Mouse (Mus musculus): ENCODE measurements at regions not wholly inside any gene's neighbourhood (a gene's known extent, or its start where the extent isn't known, plus 50 kb on each side); places are given as distances from the start of the nearest gene placed in this dataset.
A peak's percentile ranks its signal among the peaks of the same experiment; 100 is the strongest.

DNA sequence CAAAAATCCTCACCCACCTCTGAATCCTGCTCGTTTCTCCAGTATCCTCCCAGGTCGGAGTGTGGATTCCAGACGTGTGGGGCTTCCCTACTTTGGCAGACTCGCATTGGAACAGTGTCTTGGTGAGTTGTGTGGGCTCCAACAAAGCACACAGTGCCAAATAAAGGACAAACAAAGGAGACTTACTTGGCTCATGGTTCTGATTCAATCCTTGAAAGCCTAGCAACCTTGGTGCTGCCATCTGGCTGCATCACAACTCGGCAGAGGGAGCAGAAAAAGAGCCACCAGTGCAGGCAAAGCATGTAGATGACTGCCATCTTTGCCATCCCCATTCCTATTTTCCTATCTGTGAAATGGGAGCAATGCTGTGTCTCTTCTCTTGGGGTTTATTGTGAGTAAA lies 64.0 kb downstream of the Il9r start:
- Histone ChIP-seq H3K27ac (no peak overlapping the region), H3K27me3 (ENCODE audit: low read depth, poor library complexity, severe bottlenecking) (0 out of 2 replicates have a peak, but pooled peaks cover 11% of the 10 kb centered on the region), H3K36me3 (no peaks in the 10 kb centered on the region), H3K4me1 (peaks cover 17% of the 10 kb centered on the region), H3K9me3 (replicated peaks) (no peaks in the 10 kb centered on the region), H3K4me3 (no peak overlapping the region)
- 82% methylated on average over 5 of the region's 5 CpGs for WGBS
- DNase-seq (ENCODE audit: low spot score) = no peak

DNA sequence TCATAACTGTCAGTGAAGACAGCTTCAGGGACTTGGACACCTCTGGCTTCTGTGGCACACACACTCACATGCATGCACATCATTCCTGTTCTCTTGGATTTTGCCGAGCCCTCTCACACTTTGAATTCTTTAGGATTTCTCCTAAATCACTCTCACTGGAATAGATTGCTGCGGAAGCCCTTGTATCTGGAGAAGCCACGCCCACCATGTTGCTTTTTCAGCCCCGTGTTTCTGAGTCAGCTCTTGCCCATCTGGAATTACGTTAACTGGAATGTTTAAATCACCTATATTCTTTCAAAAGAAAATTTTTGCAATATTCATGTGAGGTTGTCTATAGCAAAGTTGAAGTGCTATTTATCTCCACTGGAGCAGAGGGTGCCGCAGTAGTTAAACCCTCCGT lies 66.1 kb downstream of the Il9r start:
- no peaks in the 10 kb centered on the region for H3K36me3 ChIP-seq

DNA sequence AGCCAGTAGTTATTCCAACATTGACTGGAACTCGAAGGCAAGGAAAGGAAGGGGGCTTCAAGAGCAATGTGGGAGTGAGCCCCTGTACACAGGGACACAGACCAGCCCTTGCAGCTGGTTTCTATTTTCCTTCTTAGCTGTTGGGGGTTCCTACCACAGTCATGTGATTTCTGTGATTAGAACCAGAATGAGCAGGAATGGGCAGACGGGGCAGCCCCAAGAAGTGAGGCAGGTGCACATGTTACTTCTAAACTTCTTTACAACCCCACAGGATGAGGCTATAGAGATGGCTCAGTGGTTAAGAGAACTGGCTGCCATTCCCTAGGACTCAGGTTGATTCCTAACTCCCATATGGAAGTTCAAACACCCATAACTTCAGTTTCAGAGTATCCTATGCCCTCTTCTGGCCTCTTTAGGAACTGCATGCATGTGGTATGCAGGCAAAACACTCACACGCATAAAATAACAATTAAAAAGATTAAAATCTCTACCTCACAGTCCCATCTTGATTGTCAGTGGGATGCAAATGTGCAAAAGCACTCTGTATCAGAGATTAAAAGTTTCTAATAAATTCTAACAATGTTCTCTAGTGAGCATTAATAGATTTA lies 68.0 kb downstream of the Il9r start:
- Histone ChIP-seq H3K27ac (no peak overlapping the region), H3K4me1 (0 out of 2 replicates have a peak, but pooled peaks cover 5% of the 10 kb centered on the region), H3K4me3 (no peak overlapping the region), H3K9me3 (replicated peaks) (no peaks in the 10 kb centered on the region), H3K36me3 (no peaks in the 10 kb centered on the region), H3K27me3 (ENCODE audit: low read depth, poor library complexity, severe bottlenecking) (0 out of 2 replicates have a peak, but pooled peaks cover 2% of the 10 kb centered on the region)
- WGBS = 68% methylated on average over 3 of the region's 3 CpGs
- no peak for DNase-seq (ENCODE audit: low spot score)

More for the DNA sequence above, 66.1 kb downstream of the Il9r start:
- DNase-seq (ENCODE audit: low spot score) = no peak
- H3K27ac ChIP-seq = no peak overlapping the region
- 85% methylated on average over 7 of the region's 7 CpGs for WGBS
- H3K9me3 ChIP-seq (replicated peaks) = no peaks in the 10 kb centered on the region
- H3K4me3 ChIP-seq = no peak overlapping the region
- H3K4me1 ChIP-seq = peaks cover 16% of the 10 kb centered on the region
- H3K27me3 ChIP-seq (ENCODE audit: low read depth, poor library complexity, severe bottlenecking) = 0 out of 2 replicates have a peak, but pooled peaks cover 11% of the 10 kb centered on the region

DNA sequence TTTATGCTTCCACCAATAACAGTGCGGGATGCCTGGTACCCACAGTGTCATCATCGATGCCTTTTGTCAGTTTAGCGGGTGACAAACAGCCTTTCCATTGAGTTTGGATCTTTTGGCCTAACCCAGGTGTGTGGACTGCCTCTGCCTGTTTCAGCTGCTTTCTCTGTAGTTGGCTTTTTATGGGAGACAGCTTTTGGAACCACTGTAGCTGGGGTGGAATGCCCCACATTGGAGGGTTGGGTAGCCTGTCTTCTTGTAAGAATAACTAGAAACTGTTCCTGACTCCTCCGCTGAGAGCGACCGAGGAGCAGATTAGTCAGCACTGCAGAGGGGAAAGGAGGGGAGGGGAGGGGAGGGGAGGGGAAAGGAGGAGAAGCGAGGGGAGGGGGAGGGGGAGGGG lies 71.5 kb downstream of the Il9r start:
- no peak overlapping the region for H3K27ac ChIP-seq
- DNase-seq (ENCODE audit: low spot score) = no peak
- peaks cover 18% of the 10 kb centered on the region for H3K4me1 ChIP-seq
- no peaks in the 10 kb centered on the region for H3K9me3 ChIP-seq (replicated peaks)
- no peak overlapping the region for H3K4me3 ChIP-seq
- H3K27me3 ChIP-seq (ENCODE audit: low read depth, poor library complexity, severe bottlenecking) = no peaks in the 10 kb centered on the region
- 62% methylated on average over 7 of the region's 7 CpGs for WGBS
- no peaks in the 10 kb centered on the region for H3K36me3 ChIP-seq

DNA sequence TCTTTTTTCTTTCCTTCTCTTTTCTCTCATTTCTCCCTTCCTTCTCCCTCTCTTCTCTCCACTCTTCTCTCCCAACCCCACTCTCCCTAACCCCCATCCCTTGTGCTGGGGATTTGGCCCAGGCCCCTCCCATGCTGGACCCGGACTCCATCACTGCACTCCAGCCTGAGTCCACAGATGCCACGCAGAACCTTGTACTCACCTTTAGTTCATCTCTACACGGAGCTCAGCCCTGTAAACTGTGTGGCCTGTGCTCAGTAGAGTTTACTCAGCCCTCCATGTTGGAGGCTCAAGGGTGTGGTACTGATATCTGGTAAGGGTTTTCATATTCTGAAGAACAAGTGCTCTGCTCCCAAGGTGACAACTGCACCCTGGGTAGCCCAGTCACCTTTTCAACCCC lies 72.1 kb downstream of the Il9r start:
- Histone ChIP-seq H3K36me3 (no peaks in the 10 kb centered on the region), H3K27me3 (ENCODE audit: low read depth, poor library complexity, severe bottlenecking) (no peaks in the 10 kb centered on the region), H3K4me1 (peaks cover 18% of the 10 kb centered on the region), H3K4me3 (no peak overlapping the region), H3K9me3 (replicated peaks) (no peaks in the 10 kb centered on the region), H3K27ac (no peak overlapping the region)
- no peak for DNase-seq (ENCODE audit: low spot score)
- WGBS = 79% methylated on average over 3 of the region's 3 CpGs

DNA sequence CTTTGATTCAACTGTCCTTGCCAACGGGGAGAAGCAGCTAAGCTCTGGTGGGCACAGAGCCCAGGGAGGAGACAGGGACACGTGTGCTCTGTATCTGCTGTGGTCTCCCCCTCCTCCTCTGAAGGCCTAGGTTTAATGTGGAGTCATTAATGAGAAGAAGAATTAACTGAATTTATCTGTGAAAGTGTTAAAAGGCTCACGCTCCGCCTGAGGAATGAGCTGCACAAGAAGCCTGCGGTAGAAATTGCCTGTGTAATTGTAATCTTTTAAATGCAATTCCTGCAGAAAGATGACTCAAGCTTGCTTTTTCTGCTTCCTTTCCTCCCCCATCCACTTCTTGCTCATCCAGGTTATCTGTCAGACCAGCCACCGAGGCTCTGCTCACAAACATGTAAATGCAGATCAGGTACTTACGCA lies 72.7 kb downstream of the Il9r start:
- Histone ChIP-seq H3K27ac (no peak overlapping the region), H3K36me3 (no peaks in the 10 kb centered on the region), H3K4me3 (no peak overlapping the region), H3K4me1 (peaks cover 18% of the 10 kb centered on the region), H3K27me3 (ENCODE audit: low read depth, poor library complexity, severe bottlenecking) (no peaks in the 10 kb centered on the region), H3K9me3 (replicated peaks) (no peaks in the 10 kb centered on the region)
- 90% methylated on average over 7 of the region's 7 CpGs for WGBS
- DNase-seq (ENCODE audit: low spot score) = no peak

DNA sequence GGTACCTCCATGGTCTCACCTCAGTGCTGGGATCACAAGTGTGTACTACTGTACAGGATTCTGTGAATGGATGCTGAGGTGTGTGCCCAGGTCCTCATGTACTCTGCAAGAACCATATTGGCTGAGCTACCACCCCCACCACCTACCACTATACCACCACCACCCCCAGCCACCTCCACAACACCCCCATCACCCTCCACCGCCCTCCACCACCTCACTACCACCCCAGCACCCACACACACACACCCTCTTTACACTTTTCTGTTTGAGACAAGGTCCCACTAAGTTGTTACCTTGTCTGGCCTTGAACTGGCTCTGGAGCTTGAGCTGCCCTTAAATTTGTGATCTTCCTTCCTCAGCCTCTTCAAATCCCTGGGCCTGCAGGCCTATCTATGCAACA lies 73.3 kb downstream of the Il9r start:
- Histone ChIP-seq H3K4me3 (no peak overlapping the region), H3K27me3 (ENCODE audit: low read depth, poor library complexity, severe bottlenecking) (no peaks in the 10 kb centered on the region), H3K36me3 (no peaks in the 10 kb centered on the region), H3K27ac (0 out of 2 replicates have a peak overlapping the region, but pooled peaks have one; percentile 7), H3K4me1 (peaks cover 16% of the 10 kb centered on the region), H3K9me3 (replicated peaks) (no peaks in the 10 kb centered on the region)
- DNase-seq (ENCODE audit: low spot score) = no peak
- WGBS = 86% methylated on average over 1 of the region's 1 CpGs

DNA sequence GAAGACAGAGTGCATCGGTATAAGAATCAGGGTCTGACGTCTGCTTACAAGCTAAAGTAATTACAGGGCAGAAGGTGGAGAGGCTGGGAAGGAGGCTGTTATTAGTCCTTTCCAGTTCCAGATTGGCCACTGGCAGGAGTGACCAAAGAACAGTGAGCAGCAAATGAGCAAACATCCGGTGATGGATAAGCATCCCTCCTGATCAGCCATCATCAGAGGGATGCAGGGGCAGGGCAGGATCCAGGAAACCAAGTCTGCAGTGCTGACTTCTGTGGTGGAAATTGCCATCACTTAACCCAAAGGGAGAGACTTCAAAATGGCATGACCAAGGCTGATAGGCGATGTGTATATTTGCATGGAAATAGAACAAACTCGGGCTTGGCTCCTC lies 73.8 kb downstream of the Il9r start:
- Histone ChIP-seq H3K9me3 (replicated peaks) (no peaks in the 10 kb centered on the region), H3K4me1 (peaks cover 14% of the 10 kb centered on the region), H3K27ac (peak overlapping the region; percentile 7), H3K4me3 (no peak overlapping the region), H3K27me3 (ENCODE audit: low read depth, poor library complexity, severe bottlenecking) (no peaks in the 10 kb centered on the region), H3K36me3 (no peaks in the 10 kb centered on the region)
- DNase-seq (ENCODE audit: low spot score) = no peak
- 62% methylated on average over 5 of the region's 5 CpGs for WGBS

DNA sequence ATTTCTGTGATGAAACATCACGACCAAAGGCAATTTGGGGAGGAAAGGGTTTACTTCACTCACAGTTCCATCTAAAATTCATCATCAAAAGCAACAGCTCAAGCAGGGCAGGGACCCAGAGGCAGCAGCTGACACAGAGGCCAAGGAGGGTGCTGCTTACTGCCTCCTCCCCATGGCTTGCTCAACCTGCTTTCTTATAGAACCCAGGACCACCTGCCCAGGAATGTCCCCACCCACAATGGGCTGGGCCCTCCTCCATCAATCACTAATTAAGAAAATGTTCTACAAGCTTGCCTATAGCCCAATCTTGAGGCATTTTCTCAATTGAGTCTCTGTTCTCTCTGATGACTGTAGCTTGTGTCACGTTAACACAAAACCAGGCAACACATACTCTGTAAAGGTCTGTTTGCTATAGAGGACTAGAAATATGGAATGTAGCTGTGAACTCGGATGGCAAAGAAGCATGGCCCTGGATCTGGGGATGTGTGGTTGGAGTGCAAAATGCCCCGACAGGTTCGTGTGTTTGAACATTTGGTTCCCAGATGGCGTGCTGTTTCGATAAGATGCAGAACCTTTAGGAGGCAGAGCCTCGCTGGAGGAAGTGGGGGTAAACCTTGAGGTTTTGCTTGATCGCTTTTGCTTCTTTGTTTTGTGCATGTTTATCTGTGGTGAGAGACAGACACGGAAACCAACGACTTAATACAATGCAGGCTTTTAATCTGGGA lies 74.3 kb downstream of the Il9r start:
- Histone ChIP-seq H3K4me3 (no peak overlapping the region), H3K27ac (peak overlapping the region; percentile 7; the same call in 1 of the 2 replicates)

DNA sequence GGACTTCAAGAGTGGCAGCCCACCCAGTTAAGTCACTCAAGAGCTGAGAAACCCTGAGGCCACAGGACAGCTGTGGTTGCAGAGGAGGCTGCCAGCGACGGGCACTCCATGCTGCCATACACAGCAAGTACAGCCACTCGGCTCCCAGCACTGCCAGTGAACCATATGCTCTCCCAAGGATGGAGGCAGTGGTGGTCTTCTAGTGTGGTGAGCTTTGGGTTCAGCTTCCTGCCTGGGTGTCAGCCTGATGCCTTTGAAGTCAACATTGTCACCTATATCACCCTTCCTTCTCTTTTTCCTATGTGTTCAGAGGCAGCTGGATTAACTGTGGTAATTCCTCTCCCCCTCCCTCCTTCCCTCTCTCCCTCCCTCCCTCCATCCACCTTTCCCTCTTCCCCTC lies 79.5 kb downstream of the Il9r start:
- Histone ChIP-seq H3K4me3 (no peak overlapping the region), H3K4me1 (peaks cover 17% of the 10 kb centered on the region), H3K36me3 (no peaks in the 10 kb centered on the region), H3K27ac (no peak overlapping the region), H3K27me3 (ENCODE audit: low read depth, poor library complexity, severe bottlenecking) (no peaks in the 10 kb centered on the region), H3K9me3 (replicated peaks) (no peaks in the 10 kb centered on the region)
- 76% methylated on average over 3 of the region's 3 CpGs for WGBS
- DNase-seq (ENCODE audit: low spot score) = no peak

More for the DNA sequence above, 74.3 kb downstream of the Il9r start:
- no peaks in the 10 kb centered on the region for H3K36me3 ChIP-seq
- 55% methylated on average over 11 of the region's 11 CpGs for WGBS
- no peak for DNase-seq (ENCODE audit: low spot score)
- no peaks in the 10 kb centered on the region for H3K27me3 ChIP-seq (ENCODE audit: low read depth, poor library complexity, severe bottlenecking)
- H3K4me1 ChIP-seq = peaks cover 14% of the 10 kb centered on the region
- no peaks in the 10 kb centered on the region for H3K9me3 ChIP-seq (replicated peaks)

DNA sequence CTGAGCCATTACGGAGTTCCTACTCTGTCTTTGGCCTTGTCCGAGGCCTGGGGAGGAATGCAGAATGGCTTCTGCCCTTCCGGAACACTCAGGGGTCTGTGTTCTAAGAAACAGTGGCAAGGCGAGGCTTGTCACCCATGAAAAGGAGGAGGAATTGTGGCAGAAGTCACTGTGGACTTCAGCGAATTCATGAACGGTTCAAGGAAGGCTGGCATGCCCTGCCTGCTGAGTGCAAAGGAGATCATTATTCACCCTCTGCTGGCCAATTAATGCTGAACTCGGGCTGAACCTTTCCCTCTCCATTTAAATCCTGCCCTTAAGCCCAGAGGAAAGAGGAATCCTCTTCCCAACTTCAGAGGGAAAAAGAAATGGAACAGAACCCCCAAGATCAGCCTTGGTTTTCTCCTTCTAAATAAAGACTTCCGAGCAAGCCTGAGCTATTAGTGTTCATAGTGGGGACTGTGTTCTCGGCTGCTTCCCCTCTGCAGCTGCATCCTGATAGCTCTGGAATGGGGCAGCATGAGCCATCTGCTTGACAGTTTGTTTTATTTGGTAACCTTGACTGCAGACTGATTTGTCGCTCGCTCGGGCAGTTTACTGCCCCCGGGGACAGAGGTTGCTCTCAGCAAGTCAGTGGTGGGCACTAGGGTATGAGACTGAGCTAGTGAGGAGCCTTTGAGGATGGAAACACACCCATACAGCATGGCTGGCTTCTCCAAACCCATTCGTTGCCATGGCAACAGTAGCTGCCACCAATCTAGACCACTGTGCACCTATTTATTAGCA lies 81.0 kb downstream of the Il9r start:
- DNase-seq (ENCODE audit: low spot score) = peak; percentile 47
- WGBS = 39% methylated on average over 14 of the region's 14 CpGs
- H3K36me3 ChIP-seq = no peaks in the 10 kb centered on the region

DNA sequence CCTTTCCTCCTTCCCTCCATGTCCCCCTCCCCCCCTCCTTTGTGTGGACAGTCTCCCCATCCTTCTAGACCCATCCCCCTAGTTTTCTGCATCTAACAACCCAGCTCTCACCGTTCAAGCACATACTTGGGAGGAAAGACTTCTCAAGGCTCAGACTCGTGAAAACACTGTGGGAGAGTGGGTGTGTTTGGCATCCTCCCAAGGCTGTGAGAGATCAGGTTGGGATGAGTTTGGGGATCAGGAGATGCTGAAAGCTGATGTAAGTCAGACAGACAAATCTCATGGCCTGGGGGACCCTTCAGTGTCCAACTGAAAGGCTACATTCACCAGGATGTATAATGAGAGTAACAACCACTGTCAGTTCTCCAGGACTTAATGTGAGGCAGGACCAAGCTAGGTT lies 82.1 kb downstream of the Il9r start:
- Histone ChIP-seq H3K4me1 (peaks cover 27% of the 10 kb centered on the region), H3K27ac (0 out of 2 replicates have a peak overlapping the region, but pooled peaks have one; percentile 10), H3K36me3 (no peaks in the 10 kb centered on the region), H3K4me3 (no peak overlapping the region), H3K9me3 (replicated peaks) (no peaks in the 10 kb centered on the region), H3K27me3 (ENCODE audit: low read depth, poor library complexity, severe bottlenecking) (no peaks in the 10 kb centered on the region)
- DNase-seq (ENCODE audit: low spot score) = no peak
- WGBS = 61% methylated on average over 2 of the region's 2 CpGs

More for the DNA sequence above, 81.0 kb downstream of the Il9r start:
- no peaks in the 10 kb centered on the region for H3K9me3 ChIP-seq (replicated peaks)
- no peak overlapping the region for H3K4me3 ChIP-seq
- no peaks in the 10 kb centered on the region for H3K27me3 ChIP-seq (ENCODE audit: low read depth, poor library complexity, severe bottlenecking)
- peak overlapping the region; percentile 26; the same call in 1 of the 2 replicates for H3K27ac ChIP-seq
- peaks cover 16% of the 10 kb centered on the region for H3K4me1 ChIP-seq
